Mouse (Mus musculus) adrenal gland, postnatal 4 days (tissue): Measurements from ENCODE around the gene Mcf2l. TPM values are rescaled to one million over a fixed set of nuclear protein-coding genes. Genes with fewer than 3 reads are reported as not detected.

Experiments
- DNase-seq, 2 experiments: peaks; one replicate each; pipeline ENCODE4 v3.0.0; 2021 to 2022; ENCODE audit warnings: low spot score in 2 of 2, mixed read lengths in 2 of 2
- total RNA-seq, 2 experiments: library from RNA; stranded (reverse); gene quantifications; 2 replicates each; pipeline ENCODE4 v1.2.3; 2021

Mcf2l gene
- total RNA-seq, 2 experiments from 2014 or later = 37.7 to 49.5 TPM

GRCm38 (mm10) chr8:12941161-12941926 lies 67.7 kb downstream of the Mcf2l start:
- DNase-seq = no peak

- no peak for DNase-seq
These were observed 74.3 kb downstream of the Mcf2l start for GRCm38 (mm10) chr8:12947604-12948573.

GRCm38 (mm10) chr8:12948574-12948961 lies 75.0 kb downstream of the Mcf2l start:
- no peak for DNase-seq

GRCm38 (mm10) chr8:12951051-12951630 lies 77.5 kb downstream of the Mcf2l start:
- DNase-seq = no peak

GRCm38 (mm10) chr8:12952699-12953098 lies 79.1 kb downstream of the Mcf2l start:
- DNase-seq = no peak

- DNase-seq = no peak
These were observed 81.8 kb downstream of the Mcf2l start for GRCm38 (mm10) chr8:12955362-12955879.

- DNase-seq = no peak
These were observed 82.3 kb downstream of the Mcf2l start for GRCm38 (mm10) chr8:12955880-12956279.

GRCm38 (mm10) chr8:12956941-12957340 lies 83.3 kb downstream of the Mcf2l start:
- DNase-seq = no peak

GRCm38 (mm10) chr8:12957419-12957818 lies 83.8 kb downstream of the Mcf2l start:
- no peak for DNase-seq

- DNase-seq = no peak
These were observed 87.0 kb downstream of the Mcf2l start for GRCm38 (mm10) chr8:12960609-12961008.

GRCm38 (mm10) chr8:12961211-12961610 lies 87.6 kb downstream of the Mcf2l start:
- no peak for DNase-seq

- no peak for DNase-seq
These were observed 88.4 kb downstream of the Mcf2l start for GRCm38 (mm10) chr8:12961821-12962534.

GRCm38 (mm10) chr8:12962541-12963380 lies 89.2 kb downstream of the Mcf2l start:
- DNase-seq = no peak

GRCm38 (mm10) chr8:12976290-12976689 lies 102.7 kb downstream of the Mcf2l start:
- DNase-seq = no peak

- DNase-seq = no peak
These were observed 103.1 kb downstream of the Mcf2l start for GRCm38 (mm10) chr8:12976723-12977122.

- no peak for DNase-seq
These were observed 103.7 kb downstream of the Mcf2l start for GRCm38 (mm10) chr8:12977325-12977724.

GRCm38 (mm10) chr8:12978308-12978707 lies 104.7 kb downstream of the Mcf2l start:
- DNase-seq = no peak

- peak in 1 of 2 experiments; percentile 19 for DNase-seq
These were observed 105.1 kb downstream of the Mcf2l start for GRCm38 (mm10) chr8:12978726-12979125.

GRCm38 (mm10) chr8:12983681-12984467 lies 110.3 kb downstream of the Mcf2l start:
- DNase-seq = no peak
